Mouse (Mus musculus) thymus, adult 2 months (tissue): Measurements from ENCODE around the gene Mxra8.

ENCODE experiments used
- CTCF ChIP-seq: fragments of 200-500 bp; IDR thresholded peaks from 2 replicates; pipeline ENCODE4 v1.5.1; 2012; ENCODE audit warnings: mild to moderate bottlenecking, control low read depth, low read length, moderate library complexity, borderline replicate concordance; ENCODE audit not compliant: control insufficient read depth, poor library complexity, insufficient read depth; ENCODE audit errors: extremely low read depth
- POLR2A ChIP-seq: fragments of 200-500 bp; IDR thresholded peaks from 2 replicates; pipeline ENCODE4 v1.6.1; 2012; ENCODE audit warnings: mild to moderate bottlenecking, low read length, control low read depth, moderate library complexity; ENCODE audit not compliant: control insufficient read depth, poor library complexity, insufficient read depth; ENCODE audit errors: extremely low read depth

DNA sequence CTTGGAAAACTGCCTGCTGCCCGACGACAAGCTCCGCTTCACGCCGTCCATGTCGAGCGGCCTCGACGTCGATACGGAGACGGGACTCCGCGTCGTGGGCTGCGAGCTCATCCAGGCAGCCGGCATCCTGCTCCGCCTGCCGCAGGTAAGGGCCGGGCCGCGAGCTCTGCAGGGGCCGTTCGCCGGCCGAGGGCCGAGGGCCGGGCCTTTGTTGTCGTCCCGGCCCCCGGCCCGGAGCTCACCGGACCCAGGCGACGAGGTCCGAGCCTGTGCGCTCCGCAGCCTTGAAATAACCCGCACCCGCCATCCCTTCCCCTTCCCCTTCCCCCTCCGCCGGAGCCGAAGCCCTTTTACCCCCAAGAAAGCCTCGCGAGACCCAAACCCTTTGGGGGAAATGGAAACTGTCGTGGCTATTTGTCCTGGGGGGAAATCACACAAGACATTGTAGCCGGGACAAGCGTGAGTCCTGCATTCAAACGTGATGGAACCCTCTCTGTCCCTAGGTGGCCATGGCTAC, 26.8 kb upstream of the Mxra8 start:
- no peak for TF ChIP-seq CTCF
- TF ChIP-seq POLR2A, result no peak
